Mouse (Mus musculus): Measurements from ENCODE around the gene Msn.
"Not testable (repeated sequence)": the region's sequence is repeated elsewhere in the genome, so short reads cannot be mapped to it uniquely, and the experiment has no call there.

The Msn gene

DNA sequence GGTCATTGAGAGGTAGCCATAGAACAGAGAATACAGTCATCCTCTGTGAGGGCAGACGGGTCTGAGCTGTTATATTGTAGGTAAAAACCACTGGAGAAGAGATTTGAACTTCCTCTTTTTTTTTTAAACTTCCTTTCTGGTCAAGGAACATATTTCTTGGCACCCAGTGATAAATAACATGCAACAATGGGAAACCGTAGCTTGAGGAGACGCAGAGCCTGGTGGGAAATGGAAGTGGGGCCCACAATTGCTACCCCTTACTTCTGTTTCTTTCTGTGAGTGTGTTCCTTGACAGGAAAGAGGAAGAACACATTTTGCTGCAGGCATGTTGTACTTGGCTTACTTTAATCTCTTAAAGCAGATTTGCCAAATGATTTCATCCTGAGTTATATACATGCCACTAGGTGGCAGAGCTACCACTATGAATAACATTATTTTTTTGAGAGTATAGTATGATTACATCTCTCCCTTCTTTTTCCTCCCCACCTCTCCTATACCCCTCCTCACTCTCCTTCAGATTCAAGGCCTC, 49.2 kb downstream of the Msn start:
- no peak for DNase-seq (ENCODE audit: low read depth, low spot score)

DNA sequence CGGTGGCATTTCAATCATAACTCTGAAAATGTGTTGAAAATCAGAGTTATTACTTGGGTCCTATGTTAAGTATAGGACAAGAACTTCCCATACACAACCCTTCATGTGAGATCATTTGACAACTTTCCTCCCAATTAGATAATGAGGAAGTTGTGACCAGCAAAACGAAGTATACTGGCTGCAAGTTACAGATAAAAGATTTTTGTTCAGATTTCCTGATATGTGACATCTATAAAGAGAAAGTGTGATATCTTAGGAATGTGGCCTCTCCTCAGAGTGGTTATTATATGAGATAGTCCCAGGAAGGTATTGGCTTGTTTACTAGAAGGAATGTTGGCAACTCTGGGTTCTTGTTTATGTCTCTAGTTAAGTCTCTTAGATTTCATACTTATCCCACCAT, 52.4 kb downstream of the Msn start:
- no peak for DNase-seq (ENCODE audit: low read depth, low spot score)

DNA sequence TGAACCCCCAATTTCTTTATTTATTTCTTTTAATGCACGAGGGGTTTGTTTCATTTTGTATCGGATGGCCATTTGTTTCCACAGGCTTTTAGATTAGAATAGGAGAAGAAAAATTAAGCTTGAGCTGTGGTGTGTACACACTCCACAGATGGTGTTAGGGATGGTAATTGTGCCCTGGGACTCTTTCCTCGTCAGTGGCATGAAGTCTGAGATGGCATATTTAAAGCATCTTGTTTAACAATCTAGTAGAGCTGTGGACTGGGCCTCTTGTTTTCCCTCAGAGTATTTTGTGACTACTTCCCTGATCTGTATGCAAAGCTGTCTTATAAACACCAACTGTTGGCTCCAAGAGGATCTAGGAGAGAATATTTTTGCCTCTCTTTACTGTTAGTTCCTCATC, 57.5 kb downstream of the Msn start:
- DNase-seq (ENCODE audit: low read depth, low spot score), result no peak

DNA sequence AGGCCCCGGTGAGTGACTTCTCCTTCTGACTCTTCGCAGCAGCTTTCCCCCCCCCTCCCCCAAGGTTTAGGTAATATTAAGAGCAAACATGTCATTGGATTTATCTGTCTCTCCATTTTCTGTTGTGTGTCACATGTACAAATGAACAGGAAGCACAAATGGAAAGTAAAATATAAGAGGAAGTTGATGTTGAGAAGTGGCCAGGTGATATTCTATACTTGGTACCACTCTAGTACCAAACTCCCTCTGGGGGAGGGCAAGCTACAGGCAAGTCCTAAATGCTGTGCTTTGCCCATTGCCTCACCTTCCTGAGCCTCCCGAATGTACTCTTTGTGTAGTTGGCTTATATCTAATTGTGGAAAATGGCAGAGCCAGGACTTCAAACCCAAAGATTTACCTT, 62.1 kb downstream of the Msn start:
- DNase-seq (ENCODE audit: low read depth, low spot score), result no peak

DNA sequence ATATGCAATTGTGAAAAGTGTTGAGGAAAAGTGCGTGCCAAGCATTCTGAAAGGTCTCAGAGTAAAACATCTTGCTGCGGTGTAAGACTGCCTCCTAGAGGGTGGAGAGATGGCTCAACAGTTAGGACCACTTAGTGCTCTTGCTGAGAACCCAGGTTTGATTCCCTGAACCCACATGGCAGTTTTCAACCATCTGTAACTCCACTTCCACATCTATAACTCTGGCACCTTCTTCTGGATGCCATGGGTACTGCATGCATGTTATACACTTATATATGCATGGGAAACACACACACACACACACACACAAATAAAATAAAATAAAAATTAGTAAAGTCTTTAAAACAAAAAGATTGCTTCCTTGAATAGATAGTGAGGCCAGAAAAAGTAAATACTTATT, 66.7 kb downstream of the Msn start:
- peak; percentile 57 for DNase-seq (ENCODE audit: low read depth, low spot score)

DNA sequence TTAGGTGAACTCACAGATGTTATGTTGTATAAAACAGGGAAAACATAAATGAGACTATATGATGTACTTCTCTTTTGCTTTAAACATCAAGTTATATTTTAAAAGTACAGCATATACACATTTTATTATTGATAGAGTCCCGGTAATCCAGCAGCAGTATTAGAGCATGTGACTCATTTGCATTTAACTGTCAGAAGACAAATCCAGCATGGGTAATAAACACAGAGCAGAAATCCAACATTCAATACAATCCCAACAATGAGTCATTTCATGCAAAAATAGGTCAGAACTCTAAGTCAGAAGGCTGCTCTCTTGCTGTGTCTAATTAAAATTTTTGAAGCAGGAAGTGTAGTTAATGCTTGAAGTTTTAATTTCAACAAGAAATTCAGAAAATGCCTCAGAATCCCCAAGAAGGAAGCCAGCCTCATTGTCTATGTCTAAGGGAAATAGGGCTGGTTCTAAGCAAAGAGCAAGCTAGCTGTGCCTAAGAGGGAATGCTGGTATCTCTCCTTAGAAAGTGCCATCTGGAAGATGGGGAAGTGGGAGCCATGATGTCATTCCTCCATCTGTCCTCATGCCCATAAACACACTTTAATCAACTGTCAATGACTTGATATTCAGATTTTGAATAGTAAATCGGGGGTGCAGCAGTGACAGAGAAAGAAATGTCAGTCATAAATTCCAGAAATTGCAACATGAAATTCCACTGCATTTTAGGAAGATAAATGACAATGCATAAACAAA, 76.0 kb downstream of the Msn start:
- no peak for DNase-seq (ENCODE audit: low read depth, low spot score)

DNA sequence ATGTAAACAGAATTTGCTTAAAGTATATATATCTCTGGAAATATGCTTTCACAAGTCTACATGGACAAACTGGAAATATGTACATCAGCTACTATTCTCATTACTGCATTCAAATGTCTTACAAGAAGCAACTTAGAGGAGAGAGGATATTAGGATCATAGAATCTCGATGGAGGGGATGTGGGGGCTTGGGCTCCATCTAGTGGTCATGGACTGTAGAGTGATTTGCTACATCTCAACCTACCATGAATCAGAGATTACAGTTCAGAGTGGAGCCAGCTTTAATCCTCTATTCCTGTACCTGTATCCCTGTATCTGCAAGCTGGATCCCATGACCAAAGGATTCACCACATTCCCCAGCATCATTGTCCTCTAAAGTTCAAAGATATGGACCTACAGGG, 82.6 kb downstream of the Msn start:
- peak; percentile 29 for DNase-seq (ENCODE audit: low read depth, low spot score)

DNA sequence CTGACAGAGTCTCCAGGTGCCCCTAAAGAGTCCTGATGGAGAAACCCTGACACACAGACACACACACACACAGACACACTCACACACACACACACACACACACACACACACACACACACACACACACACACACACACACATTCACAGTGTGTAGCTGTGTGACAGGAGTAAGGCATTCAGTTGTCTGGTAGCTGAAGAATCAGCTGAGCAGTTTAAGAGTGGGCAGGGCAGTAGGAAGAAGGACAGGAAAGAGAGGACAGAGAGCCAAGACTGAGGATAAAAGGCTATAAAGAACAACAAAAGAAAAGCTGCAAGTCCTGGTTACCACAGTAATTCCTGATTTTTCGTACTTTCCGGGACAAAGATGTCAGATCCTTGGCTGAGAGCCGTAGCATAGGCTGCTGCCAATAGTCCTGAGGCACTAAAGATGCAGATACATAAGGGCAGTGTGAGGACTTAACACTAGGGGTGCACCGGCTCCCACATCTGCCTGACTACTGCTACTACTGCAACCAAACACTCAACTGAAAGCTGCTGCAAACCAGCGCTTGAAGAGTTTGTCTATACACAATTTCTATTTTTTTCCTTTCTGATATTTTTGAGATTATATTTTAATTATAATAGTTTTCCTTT, 88.4 kb downstream of the Msn start:
- peak; percentile 1 for DNase-seq (ENCODE audit: low read depth, low spot score)

DNA sequence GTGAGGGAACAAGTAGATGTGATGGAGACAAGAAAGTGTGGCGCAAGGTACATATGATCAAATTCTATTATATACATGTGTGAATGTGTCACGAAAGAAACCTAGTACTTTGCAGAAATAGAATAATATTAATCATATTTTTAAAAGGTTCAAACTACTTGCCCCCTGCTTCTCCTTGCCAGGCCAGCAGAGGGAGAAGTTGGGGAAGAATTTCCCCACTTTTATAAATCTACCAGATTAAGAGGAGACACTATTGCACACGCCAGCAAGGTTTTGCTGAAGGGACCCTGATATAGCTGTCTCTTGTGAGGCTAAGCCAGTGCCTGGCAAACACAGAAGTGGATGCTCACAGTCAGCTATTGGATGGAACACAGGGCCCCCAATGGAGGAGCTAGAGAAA, 109.3 kb downstream of the Msn start:
- not testable (repeated sequence) for DNase-seq (ENCODE audit: low read depth, low spot score)

DNA sequence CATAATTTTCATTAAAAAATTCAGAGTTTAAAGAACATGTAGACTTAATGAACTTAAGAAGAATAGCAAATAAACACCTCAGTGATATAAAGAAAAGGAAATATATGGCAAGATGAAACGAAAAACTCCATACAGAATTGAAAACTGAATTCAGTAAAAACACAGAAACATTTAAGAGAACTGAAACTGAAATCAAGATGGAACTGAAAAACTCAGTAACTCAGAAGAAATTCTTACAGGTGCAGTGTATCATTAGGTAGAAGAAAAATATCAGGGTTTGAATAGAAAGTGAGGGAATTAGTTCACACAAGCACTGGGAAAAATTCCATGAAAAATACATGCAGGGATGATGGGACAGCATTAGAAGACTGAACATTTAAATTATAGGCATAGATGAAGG, 111.0 kb downstream of the Msn start:
- no peak for DNase-seq (ENCODE audit: low read depth, low spot score)

DNA sequence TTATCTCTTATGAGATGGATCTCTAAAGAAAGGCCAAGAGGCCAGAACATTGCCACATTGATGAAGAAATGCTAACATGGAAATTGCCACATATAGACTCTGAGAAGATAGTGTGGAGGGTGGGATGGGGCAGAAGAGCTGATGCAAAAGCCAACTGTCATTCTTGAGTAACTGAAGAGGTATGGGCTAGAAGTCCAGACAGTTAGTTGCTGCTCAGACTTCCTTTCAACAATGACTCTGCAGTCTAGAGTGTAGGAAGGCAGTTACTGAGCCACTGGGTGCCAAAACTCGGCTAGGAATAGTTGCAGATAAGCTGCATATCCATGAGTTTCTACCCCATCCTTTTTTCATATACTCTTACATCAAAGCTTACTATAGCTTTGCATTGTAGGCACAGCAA, 122.2 kb downstream of the Msn start:
- no peak for DNase-seq (ENCODE audit: low read depth, low spot score)

Measured in ZHBTc4 (cell line).